Mouse (Mus musculus): ENCODE data around the gene Myoz1.
"Not testable (repeated sequence)": the region's sequence is repeated elsewhere in the genome, so short reads cannot be mapped to it uniquely, and the experiment has no call there.

- TF ChIP-seq CTCF (IDR thresholded peaks at IDR 0.05; ENCODE audit: control insufficient read depth, insufficient read depth, insufficient read length); MYOG (IDR thresholded peaks at IDR 0.05; ENCODE audit: control insufficient read depth, extremely low read depth, insufficient read length); CEBPB (IDR thresholded peaks at IDR 0.05; ENCODE audit: low read depth); MYOD1 (IDR thresholded peaks at IDR 0.05; ENCODE audit: control insufficient read depth, insufficient read length, low read depth); MAX (IDR thresholded peaks at IDR 0.05): not testable (repeated sequence)
These were observed 47.1 kb upstream of the Myoz1 start for GRCm38 (mm10) chr14:20703461-20703860.

Data from C2C12 (cell line).